Mouse (Mus musculus) CD8-positive naive resting alpha-beta T cell, adult 2 months (primary cell): ENCODE data around the gene Iqcg.
"Not testable (repeated sequence)": the region's sequence is repeated elsewhere in the genome, so short reads cannot be mapped to it uniquely, and the experiment has no call there.

Experiments
- DNase-seq, 2 experiments: peaks; one replicate each; pipeline ENCODE4 v3.0.0; 2022; ENCODE audit warnings: low read depth in 2 of 2, low spot score in 2 of 2

The Iqcg gene

DNA sequence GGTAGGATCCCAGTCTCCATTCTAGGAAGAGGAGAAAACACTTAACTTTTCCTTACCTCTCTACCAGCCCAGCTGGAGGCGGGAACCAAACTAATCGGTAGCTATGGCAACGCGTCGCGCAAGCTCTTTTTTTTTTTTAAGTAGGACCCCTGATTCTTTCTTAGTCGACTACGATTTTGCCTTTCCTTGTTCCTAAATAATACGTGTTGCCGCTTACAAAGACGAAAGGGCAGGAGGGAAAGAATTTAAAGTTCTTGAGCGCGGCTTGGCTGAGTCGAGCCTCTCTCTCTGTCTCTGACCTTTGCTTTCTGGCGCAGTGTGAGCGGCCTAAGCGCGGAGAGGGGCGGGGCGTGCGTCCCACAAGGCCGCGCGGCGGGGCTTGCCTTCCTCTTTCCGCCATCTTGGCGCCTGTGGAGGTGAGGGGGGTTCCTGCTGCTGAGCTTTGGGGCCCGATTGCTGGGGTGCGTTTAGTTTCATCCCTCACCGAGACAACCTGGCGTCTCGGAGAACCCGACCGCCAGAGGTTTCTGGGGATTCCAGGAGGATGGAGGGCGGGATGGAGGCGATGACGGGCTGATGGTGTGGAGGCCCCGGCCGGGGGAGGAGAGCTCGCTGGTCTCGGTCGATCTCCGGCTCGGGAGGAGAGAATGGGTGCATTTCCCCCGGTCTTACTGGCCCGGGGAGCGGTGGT, at the start of gene Iqcg, which contains the start of gene Rpl35a:
Gene Iqcg, minus strand, starts transcription at position 124 of the 691 bp plus-strand sequence.
Gene Rpl35a, plus strand, starts transcription at position 359 of the 691 bp plus-strand sequence.
- DNase-seq = peak; percentile 85 to 88

DNA sequence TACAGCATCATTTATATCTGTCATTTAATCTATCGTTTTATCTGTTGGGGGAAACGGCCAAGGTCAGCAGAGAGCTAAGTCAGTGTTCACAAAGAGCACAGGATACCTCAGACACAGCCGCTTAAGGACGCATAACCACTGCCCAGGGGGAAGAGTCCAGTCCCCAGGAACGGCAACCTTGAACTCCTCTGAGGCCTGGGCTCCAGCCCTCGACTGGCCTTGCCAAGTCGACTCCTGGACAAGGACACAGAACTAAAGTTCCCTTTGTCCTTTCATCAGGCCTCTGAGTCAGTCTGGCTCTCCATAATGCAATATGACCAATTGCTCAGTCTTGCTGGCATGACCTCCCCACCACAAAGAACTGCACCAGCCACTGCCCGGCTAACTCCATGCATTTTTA, 29.6 kb upstream of the Iqcg start:
- DNase-seq = no peak

DNA sequence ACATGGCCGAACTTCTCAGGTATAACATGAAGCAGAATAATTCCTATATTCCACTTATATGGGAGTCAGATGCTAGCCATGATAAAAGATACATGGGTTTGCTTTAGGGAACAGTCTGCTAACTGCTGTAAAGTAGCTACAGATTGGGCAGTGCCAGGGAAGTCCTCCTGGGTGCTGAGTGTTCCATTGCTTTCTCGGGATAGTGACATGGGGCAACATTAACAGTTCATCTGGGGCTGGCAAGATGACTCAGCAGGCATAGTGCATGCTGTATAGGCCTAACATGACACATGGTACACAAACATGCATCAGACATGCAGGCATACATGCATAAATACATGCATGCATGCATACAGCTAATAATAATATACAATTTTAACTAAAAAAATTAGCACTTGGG, 28.0 kb upstream of the Iqcg start:
- no peak for DNase-seq

DNA sequence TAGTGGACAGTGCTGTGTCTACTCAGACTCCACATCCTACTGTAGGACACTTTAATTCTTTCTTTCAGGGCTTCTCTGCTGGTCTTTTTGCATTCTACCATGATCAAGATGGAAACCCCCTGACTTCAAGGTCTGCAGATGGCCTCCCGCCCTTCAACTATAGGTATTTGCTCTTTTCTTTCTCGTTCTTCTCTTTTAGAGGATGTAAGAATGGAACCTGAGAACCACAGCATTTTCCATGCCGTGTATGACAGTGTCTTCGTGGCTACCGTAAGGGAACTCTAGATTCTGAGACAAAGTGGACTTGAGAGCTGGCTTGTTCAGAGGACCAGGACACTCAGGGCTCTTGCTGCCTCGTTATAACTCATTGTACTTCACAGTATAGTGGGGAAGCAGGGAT, 26.9 kb upstream of the Iqcg start:
- DNase-seq = no peak

DNA sequence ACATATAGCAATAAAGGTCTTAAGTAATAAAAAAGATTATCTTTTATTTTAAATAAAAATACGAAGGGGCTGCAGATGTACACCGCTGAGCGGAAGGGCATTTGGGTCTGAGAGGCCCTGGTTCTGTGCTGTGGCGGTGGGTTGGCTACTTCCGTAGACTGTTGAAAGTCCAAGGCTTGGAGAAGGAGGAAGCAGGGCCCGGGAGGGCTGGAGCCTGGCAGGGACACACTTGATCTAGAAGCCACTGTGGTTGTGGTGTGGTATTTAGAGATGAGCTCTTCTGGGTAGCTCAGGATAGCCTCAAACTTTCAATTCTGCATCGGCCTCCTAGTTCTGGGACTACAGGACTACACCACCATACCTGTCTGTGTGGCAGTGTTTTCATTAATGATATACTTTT, 24.0 kb upstream of the Iqcg start:
- no peak for DNase-seq

DNA sequence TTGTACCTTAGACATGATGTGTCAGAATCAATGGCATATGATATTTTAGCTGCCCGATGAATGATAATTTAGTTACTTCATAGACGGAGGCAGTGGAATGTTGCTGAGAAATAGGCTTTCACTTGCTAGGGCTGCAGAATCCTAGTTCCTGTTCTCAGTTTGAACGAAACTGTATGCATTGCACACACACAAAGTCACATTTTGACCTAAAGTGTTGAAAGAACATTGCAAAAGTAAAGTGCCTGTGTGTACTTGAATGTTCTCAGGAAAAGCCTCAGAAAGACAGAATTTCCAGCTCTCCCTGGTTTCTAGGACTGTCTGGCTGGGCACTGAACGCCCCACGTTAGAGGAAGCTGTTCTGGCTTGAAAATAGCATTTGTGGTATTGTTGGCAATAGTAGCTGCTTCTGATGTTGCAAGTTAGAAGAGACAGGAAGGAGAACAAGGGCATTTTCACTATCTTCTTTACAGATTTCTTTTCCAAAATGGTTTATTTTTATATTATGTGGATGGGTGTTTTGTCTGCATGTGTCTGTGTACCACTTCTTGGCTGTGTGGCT, 21.1 kb upstream of the Iqcg start:
- no peak for DNase-seq

DNA sequence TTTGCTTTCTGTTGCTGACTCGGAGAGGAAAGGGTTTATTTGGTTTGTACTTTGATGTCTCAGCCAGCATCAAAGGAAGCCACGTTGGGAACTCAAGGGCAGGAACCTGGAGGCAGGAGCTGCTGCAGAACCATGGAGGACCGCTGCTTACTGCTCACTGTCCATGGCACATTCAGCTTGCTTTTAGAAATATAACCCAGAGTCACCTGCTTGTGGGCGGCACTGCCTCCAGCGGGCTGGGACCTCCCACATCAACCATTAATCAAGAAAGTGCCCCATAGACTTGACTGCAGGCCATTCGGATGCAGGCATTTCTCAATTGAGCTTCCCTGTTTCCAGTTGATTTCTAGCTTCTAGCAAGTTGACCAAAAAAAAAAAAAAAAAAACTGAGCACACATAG, 20.1 kb upstream of the Iqcg start:
- DNase-seq = no peak

DNA sequence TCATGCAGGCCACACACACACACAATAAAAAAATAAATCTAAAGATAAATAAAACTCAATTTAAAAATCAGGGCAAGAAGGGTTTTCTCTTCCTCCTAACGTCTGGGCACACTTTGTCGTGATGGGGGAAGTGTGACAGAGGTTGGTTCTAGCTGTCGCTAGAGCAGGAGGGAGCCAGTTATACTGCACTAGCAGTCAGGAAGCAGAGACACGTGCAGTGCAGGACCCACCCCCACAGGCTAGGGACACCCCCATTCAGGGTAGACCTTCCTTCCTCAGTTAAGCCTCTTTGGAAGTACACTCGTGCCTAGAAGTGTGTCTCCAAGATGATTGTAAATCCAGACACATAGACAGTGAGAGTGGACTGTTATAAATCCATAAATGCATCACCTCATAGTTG, 18.9 kb upstream of the Iqcg start:
- DNase-seq = no peak

DNA sequence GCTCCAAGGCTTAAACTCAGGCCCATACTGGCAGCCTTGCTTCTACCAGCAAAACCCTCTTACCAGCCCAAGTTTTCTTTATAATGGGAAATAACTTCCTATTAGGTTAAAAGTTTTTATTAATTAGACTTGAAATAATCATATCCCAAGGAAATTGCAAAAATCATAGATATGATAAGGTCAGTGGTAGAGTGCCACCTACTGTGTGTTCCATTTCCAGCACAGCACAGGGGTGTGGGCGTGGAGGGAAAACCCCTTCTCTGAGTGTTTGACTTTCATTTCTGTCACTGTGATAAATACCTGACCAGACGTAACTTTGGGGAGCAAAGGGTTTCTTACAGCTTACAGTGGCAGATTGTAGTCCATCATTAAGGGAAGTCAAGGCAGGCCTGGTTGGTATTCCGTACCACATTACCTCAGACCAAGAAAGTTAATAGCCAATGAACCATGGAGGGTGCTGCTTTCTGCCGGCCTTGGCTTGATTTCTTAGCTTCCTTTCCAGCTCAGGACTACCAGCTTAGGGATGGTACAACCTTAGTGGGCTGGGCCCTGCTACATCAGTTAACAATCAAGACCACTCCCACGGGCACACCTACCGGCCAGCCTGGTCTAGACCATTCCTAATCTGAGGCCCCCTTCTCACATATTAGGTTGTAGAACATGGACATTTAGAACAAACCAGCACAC, 17.0 kb upstream of the Iqcg start:
- no peak for DNase-seq

DNA sequence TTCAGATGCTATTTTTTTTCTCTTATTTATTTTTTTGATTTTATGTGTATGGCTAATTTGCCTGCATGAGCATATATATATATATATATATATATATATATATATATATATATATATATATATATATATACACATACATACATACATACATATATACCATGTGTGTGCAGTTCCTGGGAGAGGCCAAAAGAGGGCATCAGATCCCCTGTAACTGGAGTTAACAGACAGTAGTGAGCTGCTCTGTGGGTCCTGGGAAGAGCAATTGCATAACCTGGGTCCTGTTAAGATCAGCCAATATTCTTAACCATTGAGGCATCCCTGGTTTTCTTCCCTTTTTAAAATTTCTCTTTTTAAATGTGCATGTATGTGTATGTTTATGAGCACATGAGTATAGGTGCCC, 14.9 kb upstream of the Iqcg start:
- DNase-seq = no peak

DNA sequence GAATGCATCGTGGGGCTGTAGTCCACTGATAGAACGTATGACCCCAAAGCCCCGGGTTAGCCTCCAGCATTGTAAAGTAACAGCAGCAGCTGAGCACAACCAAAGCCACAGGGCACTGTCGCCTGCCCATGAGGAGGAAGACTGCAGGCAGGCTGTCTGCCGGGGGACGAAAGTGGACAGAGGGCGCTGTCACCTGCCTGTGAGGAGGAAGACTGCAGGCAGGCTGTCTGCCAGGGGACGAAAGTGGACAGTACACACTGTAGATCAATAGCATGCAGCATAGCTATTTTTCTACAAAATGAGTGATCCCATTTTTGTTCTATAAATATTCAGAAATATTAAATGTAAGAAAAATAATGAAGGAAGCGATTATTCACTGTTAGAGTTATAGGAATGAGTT, 8.6 kb upstream of the Iqcg start:
- DNase-seq = no peak

DNA sequence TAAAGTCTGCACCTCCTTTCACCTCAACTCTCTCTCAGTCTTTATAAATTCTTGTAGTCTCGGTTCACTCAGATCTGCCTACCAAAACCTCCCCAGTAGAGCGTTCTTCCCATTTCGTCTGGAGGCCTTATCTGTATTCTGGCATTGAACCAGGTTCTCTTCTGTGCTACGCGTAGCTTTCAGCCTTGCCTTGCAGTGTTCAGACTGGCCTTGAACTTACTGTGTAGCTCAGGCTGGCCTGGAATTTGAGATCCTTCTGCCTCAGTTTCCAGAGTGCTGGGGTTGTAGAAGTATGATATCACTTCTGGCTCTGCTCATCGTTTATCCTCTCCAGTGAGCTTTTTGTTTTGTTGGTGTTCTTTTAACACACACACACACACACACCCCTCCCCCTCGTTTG, 7.2 kb upstream of the Iqcg start:
- no peak for DNase-seq

DNA sequence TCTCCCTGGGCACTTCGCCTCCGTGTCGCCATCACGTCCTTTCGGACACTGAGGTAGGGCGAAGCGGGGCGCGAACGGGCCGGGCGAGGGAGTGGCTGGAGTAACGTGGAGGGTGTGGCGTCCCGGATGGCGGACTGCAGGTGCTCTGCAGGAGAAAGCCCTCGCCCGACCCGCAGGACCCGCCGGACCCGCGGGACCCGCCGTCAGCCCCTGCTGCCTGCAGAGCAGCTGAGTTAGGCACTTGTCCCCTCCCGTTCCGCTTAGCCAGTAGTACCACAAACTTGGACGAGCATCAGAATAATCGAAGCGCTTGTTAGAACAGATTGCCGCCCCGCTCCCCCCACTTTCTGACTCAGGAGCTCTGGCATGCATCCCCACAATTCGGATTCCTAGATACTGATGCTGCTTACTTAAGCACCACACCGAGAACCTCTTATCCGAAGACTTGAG, 6.7 kb upstream of the Iqcg start:
- DNase-seq = peak; percentile 16 to 17

DNA sequence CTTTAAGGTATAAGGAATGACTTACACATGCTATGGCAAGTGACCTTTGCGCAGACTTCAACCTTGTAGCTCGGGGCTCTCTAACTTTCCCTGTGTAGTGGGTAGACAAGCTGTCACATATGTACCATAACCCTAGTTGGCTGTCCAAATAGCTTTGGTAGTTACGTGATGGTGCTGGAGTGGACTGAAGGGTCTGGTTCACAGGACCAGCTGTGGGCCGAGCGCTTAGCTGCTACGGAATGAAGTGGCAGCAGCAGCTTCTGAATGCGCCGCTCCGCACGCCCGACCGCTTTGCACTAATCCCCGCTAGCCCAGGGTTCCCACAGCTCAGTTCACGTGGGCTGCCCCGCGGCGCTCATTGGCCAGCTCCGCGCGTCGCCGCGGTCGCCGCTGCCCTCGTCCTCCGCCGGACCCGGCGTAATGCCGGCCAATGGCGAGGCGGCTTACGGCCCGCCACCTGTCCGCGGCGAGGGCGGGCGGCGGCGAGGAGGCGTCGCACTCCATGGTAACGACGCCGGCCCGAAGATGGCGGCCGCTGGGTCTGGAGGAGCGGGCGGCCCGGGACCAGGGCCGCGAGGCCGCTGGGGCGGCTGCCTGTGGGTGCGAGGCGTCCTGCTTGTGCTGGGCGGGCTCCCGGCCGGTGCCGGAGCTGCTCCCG, 6.1 kb upstream of the Iqcg start, which contains the start of gene Lmln:
Gene Lmln, plus strand, starts transcription at position 498 of the 658 bp plus-strand sequence.
- DNase-seq = peak; percentile 29 to 39

DNA sequence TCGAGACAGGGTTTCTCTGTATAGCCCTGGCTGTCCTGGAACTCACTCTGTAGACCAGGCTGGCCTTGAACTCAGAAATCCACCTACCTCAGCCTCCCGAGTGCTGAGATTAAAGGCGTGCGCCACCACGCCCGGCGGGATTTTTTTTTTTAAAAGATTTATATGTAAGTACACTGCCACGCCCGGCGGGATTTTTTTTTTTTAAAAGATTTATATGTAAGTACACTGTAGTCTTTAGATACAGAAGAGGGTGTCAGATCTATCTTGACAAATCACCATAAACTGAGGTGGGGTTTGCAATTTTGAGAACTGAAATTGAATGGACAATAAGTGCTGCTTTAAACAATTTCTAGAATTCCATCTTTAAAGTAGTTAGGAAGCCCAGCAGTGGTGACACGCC, 5.4 kb upstream of the Iqcg start:
- no peak for DNase-seq

DNA sequence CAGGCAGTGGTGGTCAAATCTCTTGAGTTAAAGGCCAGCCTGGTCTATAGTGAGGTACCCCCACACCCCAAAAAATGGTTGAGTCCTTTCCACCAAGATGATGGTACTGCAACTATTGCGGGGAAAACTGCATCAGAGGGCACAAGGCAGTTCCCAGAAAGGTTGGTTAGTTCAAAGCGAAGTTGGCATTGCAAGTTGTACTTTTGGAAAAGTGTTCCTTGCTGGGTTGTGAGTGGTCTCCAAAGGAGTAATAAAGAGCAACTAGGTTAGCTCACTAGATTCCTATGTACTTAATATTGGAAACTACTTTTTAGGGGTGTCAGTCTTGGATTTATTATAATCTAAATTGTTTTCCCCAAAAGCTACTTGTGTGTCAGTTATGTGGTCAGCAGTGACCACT, 4.9 kb upstream of the Iqcg start:
- no peak for DNase-seq

DNA sequence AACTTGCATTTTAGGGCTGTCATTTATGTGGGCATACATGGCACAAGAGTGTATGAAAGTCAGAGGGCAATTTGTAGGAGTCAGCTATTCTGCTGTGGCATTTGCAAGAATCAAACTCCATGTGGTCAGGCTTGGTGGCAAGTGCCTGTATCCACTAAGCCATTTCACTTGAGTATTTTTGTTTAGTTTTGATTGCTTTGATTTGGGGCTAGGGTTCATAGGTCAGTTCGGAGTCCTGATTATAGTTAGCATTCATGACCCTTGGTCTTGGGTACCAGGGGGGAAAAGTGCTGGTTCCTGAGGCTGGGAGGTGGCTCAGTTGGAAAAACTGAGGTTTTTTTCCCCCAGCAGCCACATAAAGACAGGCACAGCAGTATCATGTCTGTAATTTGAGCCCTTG, 3.5 kb upstream of the Iqcg start:
- no peak for DNase-seq

DNA sequence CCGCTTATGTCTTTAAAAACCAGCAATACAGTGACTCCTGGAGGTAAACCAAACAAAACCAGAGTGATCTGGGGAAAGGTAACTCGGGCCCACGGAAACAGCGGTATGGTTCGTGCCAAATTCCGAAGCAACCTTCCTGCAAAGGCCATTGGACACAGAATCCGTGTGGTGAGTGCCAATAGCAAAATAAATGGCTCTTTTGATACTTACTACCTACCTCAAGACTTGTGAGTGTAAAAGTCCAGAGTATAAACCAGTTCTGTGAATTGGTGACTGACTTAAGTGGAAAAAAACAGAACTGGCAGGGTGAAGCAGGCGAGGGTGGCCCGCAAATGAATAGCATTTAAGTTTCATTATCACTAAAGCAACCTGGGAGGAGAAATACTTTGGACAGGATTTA, 2.6 kb upstream of the Iqcg start:
- DNase-seq = not testable (repeated sequence)

DNA sequence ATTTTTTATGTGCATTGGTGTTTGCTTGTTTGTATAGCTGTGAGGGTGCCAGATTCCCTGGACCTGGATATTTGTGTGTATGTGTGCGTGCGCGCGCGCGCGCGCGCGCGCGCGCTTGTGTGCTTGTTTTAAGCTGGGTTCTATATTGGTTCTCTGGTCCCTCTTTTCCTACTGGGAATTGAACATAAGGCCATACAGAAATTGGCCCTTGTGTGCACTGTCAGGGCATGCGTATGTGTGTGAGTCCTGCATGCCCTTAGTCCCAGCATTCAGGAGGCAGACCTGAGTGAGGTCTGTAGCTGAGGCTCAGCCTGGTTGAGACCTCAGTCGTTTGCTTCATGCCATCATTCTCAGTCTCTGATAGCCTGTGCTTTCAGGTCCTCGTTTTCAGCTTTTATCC, 2.0 kb upstream of the Iqcg start:
- DNase-seq = no peak

DNA sequence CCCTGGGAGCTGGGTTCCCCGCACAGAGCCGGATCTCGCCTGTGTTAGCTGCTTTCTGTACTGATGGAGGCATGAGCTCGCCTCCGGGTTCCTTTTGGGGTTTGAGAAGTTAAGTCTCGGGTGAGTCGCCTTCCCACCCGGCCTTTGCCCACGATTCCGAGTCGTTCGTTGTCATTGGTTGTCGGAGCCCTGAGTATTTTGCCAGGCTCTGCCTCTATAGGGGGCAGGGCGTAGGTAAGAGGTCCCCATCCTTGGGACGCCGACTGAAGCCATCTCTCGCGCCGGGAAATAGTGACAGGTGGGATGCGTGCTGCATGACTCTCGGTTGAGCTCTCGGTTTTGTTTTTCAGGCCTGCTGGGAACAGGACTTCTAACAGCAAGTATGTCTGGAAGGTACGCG, 768 bp upstream of the Iqcg start:
- no peak for DNase-seq

DNA sequence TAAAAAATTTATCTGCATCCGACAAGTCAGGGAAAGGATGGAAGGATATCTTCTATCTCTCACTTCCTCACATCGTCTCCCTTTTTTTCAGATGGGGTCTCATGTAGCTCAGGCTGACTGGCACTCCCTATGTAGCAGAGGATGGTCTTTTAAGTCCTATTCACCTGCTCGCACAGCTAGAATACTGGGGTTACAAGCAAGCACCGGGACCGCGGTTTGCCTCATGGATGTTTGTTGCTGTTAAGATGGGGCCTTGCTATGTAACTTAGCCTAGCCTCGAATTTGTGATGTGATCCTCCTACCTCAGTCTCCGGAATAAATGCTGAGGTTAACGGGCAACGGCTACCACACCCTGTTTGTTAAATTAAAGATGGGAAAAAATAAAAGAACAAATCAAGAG, 363 bp downstream of the Iqcg start:
- DNase-seq = no peak

DNA sequence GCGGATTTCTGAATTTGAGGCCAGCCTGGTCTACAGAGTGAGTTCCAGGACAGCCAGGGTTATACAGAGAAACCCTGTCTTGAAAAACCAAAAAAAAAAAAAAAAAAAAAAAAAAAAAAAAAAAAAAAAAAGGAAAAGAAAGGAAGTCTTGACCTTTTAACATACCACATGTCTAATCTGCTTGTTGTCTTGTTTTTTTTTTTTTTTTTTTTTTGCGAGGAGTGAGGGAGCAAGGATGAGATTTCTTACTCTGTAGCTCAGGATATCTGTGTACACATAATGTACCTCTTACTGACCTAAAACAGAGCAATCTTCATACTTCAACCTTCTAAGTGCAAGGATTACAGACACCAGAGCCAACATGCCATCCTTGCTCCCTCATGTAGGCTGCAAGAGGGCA, 1.1 kb downstream of the Iqcg start:
- not testable (repeated sequence) for DNase-seq
